Mouse (Mus musculus): Measurements from ENCODE around the gene Nrp1. TPM values are rescaled to one million over a fixed set of nuclear protein-coding genes. Genes with fewer than 3 reads are reported as not detected.

The Nrp1 gene
- polyA plus RNA-seq, 1 experiment from 2014 or later = 107 TPM

- no peak for ATAC-seq (ENCODE audit: low FRiP score)
- Histone ChIP-seq H3K9me3 (replicated peaks) (no peaks in the 10 kb centered on the region), H3K4me1 (peaks cover 3% of the 10 kb centered on the region; the same call in 1 of the 2 replicates), H3K4me3 (replicated peaks) (no peak overlapping the region), H3K36me3 (no peaks in the 10 kb centered on the region), H3K27ac (replicated peaks) (no peak overlapping the region), H3K9ac (replicated peaks) (no peak overlapping the region), H3K4me2 (no peak overlapping the region), H3K27me3 (replicated peaks) (no peaks in the 10 kb centered on the region)
- WGBS = 95% methylated on average over 5 of the region's 5 CpGs
Observed at GRCm38 (mm10) chr8:128549738-128550137, 191.3 kb downstream of the Nrp1 start.

DNA sequence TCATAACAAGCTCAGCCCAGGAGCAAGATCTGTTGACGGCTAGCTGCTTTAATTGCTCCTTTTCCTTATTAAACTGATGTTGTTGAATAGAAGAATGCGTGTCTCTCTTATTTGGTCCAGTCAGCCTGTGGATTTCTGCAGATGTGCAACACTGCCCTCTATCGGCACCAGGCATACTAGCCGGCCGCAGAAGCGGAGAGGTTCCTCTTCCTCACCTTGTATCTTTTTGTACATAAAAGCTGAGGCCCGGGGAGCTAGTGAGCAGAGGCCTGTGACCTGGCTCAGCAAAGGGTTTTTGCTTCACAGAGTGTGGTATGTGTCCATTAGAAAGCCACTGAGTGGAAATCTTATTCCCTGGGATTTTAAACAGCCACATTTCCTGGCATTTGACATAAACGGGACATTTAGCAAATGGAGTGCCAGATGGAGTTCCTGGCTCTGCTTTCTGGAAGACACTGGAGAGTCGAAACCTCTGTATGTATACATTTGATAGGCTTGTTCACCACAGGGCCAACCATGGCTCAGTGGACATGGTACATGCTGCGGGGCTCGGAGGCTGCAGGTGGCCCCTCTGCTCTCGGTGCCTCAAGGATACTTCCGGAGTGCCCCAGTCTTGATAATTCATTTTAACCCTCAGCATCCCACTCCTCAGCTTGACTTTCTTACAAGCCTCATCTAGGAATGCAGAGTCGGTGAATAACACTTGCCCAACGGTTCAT, 193.2 kb downstream of the Nrp1 start:
- peaks cover 3% of the 10 kb centered on the region; the same call in 1 of the 2 replicates for H3K4me1 ChIP-seq
- no peak overlapping the region for H3K9ac ChIP-seq (replicated peaks)
- no peak overlapping the region for H3K4me3 ChIP-seq (replicated peaks)
- WGBS = 43% methylated on average over 15 of the region's 15 CpGs
- no peak overlapping the region for H3K4me2 ChIP-seq
- no peaks in the 10 kb centered on the region for H3K36me3 ChIP-seq
- ATAC-seq (ENCODE audit: low FRiP score) = peak; percentile 74
- H3K9me3 ChIP-seq (replicated peaks) = no peaks in the 10 kb centered on the region
- no peaks in the 10 kb centered on the region for H3K27me3 ChIP-seq (replicated peaks)
- no peak overlapping the region for H3K27ac ChIP-seq (replicated peaks)

MicroRNAs encoded within 50 kb of the gene (microRNA counts, 519-probe panel; counts per million panel counts)
- 1,148 counts per million, percentile 7 among the panel's probes with 10 or more counts for microRNA mmu-miR-1903

Small RNA genes within 50 kb of the gene (microRNA-seq; reads per million reads assigned to microRNA genes)
- gene Mir1903 = not detected
